Mouse (Mus musculus) C2C12 (cell line): ENCODE results near the gene Flna.
"Not testable (repeated sequence)": the region's sequence is repeated elsewhere in the genome, so short reads cannot be mapped to it uniquely, and the experiment has no call there.

Experiments used
- CTCF ChIP-seq: IDR thresholded peaks from one replicate; pipeline ENCODE4 v1.5.1; 2011; ENCODE audit not compliant: control insufficient read depth, insufficient read depth, insufficient read length
- USF1 ChIP-seq: IDR thresholded peaks from one replicate; pipeline ENCODE4 v1.6.1; 2011; ENCODE audit warnings: low read depth, mild to moderate bottlenecking, control low read depth, moderate library complexity

DNA sequence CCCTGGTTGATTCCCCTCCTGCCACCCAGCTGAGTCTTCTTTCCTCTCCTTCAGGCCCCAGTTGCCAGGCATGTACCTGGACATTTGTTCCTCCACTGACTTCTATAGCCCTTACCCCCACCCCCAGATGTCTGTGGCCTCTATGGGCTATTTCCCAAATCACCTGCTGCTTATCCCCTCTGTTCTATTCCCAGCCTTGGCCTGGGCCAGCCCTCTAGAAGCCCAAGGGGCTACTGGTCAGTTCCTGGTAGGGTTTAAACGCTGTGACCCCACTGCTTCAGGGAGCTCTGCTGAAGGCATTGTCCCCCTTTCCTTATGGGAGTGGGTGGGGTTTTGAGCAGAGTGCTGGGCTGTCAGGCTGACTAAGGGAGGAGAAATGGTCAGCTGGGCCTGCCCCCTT, 29.5 kb downstream of the Flna start:
- not testable (repeated sequence) for TF ChIP-seq CTCF, USF1
